Mouse (Mus musculus) left cerebral cortex, postnatal 36 days (tissue): ENCODE results near the gene Fmnl3. TPM values are rescaled to one million over a fixed set of nuclear protein-coding genes. Genes with fewer than 3 reads are reported as not detected.

Experiments used
- DNase-seq, 2 experiments: peaks; one replicate each; pipeline ENCODE4 v3.0.0; 2021 to 2022; ENCODE audit warnings: low spot score in 2 of 2, mixed read lengths in 1 of 2
- intact Hi-C: fragments of 180-260 bp; cut with DNase I; formaldehyde crosslinking; loops from one replicate; pipeline ENCODE4 v1.15.1; 2025
- total RNA-seq, 2 experiments: library from RNA; stranded (reverse); gene quantifications; 2 replicates each; pipeline ENCODE4 v1.2.3; 2021

Gene Fmnl3
- total RNA-seq, 2 experiments from 2014 or later, result 10.6 to 10.8 TPM

- intact Hi-C loops, result no loop called here
Measured at GRCm38 (mm10) chr15:99278271-99278670, 92.0 kb downstream of the Fmnl3 start.

GRCm38 (mm10) chr15:99276095-99276494 lies 94.2 kb downstream of the Fmnl3 start:
- intact Hi-C loops, result no loop called here
- no peak for DNase-seq

More at GRCm38 (mm10) chr15:99278271-99278670, 92.0 kb downstream of the Fmnl3 start:
- DNase-seq, result no peak

Other genes starting within 250 kb of the Fmnl3 start
- 10 to 100 TPM; 35.2 to 37.5 TPM for gene Spats2, start 244.6 kb downstream of the Fmnl3 start, total RNA-seq
- gene Kcnh3, start 145.6 kb downstream of the Fmnl3 start, total RNA-seq, result 100 to 1,000 TPM; 173 to 180 TPM
- gene Mcrs1, start 118.5 kb downstream of the Fmnl3 start, total RNA-seq, result 10 to 100 TPM; 80.9 to 91.9 TPM
- gene Prpf40b, start 75.4 kb downstream of the Fmnl3 start, total RNA-seq, result 100 to 1,000 TPM in 1 of 2 experiments, 10 to 100 TPM in 1; 88.1 to 104 TPM
- gene Fam186b, start 74.6 kb downstream of the Fmnl3 start, total RNA-seq, result 1 to 10 TPM; 1.7 to 1.8 TPM
- 100 to 1,000 TPM; 319 to 339 TPM for gene Tmbim6, start 22.4 kb upstream of the Fmnl3 start, total RNA-seq
- 10 to 100 TPM; 19.4 to 21.4 TPM for gene Nckap5l, start 87.3 kb upstream of the Fmnl3 start, total RNA-seq
- 1 to 10 TPM; 3.9 to 6.6 TPM for gene Bcdin3d, start 104.2 kb upstream of the Fmnl3 start, total RNA-seq
- gene Faim2, start 157.7 kb upstream of the Fmnl3 start, total RNA-seq, result 100 to 1,000 TPM; 365 to 407 TPM
- not detected for gene Aqp2, start 208.6 kb upstream of the Fmnl3 start, total RNA-seq
- under 1 TPM; 0.23 to 0.37 TPM for gene Aqp5, start 220.3 kb upstream of the Fmnl3 start, total RNA-seq
- gene Aqp6, start 230.9 kb upstream of the Fmnl3 start, total RNA-seq, result under 1 TPM; 0.48 to 0.81 TPM